Mouse (Mus musculus) E14TG2a.4 (cell line): Measurements from ENCODE around the gene Anapc15.

Experiments used
- CTCF ChIP-seq: conservative IDR thresholded peaks from 2 replicates; pipeline ENCODE4 v1.5.1; 2014; ENCODE audit warnings: low read length
- POU5F1 ChIP-seq: IDR thresholded peaks from 2 replicates; pipeline ENCODE4 v1.6.1; 2014; ENCODE audit warnings: low read length, borderline replicate concordance

DNA sequence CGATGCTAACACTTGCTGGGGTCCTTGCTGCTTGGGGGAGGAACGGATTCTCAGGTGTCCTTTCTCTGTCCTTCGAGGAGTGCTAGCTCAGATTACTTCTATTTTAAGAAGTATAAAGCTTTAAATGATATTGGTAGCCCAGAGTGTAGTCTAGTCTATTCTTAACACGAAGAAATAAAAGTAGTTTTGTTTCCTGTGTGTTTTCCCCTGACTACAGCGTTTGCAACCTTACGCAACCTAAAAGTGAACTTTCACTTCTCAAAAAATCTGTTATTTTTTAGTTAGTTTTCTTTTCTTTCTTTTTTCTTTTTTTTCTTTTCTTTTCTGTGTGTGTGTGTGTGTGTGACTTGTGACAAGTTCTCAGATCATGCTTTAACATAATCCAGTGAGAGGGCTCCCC is 11.8 kb upstream of the Anapc15 start:
- TF ChIP-seq CTCF (no peak), POU5F1 (no peak)
